Mouse (Mus musculus) lung, adult 2 months (tissue): ENCODE measurements around the gene Specc1. TPM values are rescaled to one million over a fixed set of nuclear protein-coding genes. Genes with fewer than 3 reads are reported as not detected.

Experiments
- DNase-seq: peaks from one replicate; pipeline ENCODE4 v3.0.0; 2022
- H3K4me1 ChIP-seq: fragments of 200-500 bp; 2 replicates; pipeline ENCODE4 v1.6.1; 2011; ENCODE audit warnings: low read length; ENCODE audit not compliant: control insufficient read depth, insufficient read depth
- H3K4me3 ChIP-seq: fragments of 200-500 bp; replicated peaks from 2 replicates; pipeline ENCODE3; 2011; ENCODE audit warnings: low read depth, mild to moderate bottlenecking, control low read depth, low read length; ENCODE audit errors: extremely low read depth
- CTCF ChIP-seq: fragments of 200-500 bp; IDR thresholded peaks from 2 replicates; pipeline ENCODE4 v1.5.1; 2011; ENCODE audit warnings: mild to moderate bottlenecking, low read length, control low read depth; ENCODE audit not compliant: insufficient read depth
- POLR2A ChIP-seq: fragments of 200-500 bp; IDR thresholded peaks from 2 replicates; pipeline ENCODE4 v1.6.1; 2011; ENCODE audit warnings: low read depth, mild to moderate bottlenecking, control low read depth, low read length, borderline replicate concordance; ENCODE audit errors: extremely low read depth
- WGBS: fragments of 180-500 bp; shearing (Covaris S2); methylation state at CpG from one replicate; pipeline ENCODE4 v1.1.7; 2018; 5-methylcytosine and 5-hydroxymethylcytosine counted together
- polyA plus RNA-seq: library from polyadenylated mRNA; depleted of rRNA; stranded (reverse); fragments of >200 nt; gene quantifications from 2 replicates; pipeline ENCODE4 v1.2.3, GENCODE M21; 2012

The Specc1 gene
- polyA plus RNA-seq, 1 experiment: 12.2 TPM

DNA sequence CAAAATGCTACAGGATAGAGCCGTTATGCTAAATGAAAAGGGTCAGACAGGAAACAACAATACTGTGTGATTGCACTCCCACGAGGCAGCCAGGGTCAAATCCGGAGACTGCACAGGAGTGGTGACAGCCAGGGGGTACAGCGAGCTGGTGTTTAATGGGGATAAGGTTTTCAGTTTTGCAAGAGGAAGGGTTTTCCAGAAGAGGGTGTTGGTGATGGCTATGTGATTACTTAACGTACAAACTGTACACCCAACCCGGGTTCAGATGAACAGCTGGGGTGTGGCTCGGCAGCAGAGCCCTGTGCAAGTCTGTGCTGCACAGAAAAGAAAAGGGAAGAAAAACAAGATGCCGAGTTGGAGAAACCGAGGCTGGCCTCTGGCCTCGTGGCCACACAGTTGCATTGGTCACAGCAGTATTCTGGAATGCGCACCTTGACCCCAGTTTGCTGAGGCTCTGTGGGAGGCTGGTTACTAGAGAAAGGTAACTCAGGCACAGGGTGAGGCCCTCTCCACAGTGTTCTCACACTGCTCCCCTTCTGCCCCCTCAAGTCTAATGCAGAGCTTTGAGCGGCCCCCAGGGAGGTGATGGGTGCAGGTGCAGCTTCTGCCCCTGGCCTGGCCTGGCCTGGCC, 284.2 kb downstream of the Specc1 start:
- 65% methylated on average over 12 of the region's 12 CpGs for WGBS
- DNase-seq: no peak
- no peak for TF ChIP-seq POLR2A
- Histone ChIP-seq H3K4me1 (no peaks in the 10 kb centered on the region), H3K4me3 (no peak overlapping the region)

DNA sequence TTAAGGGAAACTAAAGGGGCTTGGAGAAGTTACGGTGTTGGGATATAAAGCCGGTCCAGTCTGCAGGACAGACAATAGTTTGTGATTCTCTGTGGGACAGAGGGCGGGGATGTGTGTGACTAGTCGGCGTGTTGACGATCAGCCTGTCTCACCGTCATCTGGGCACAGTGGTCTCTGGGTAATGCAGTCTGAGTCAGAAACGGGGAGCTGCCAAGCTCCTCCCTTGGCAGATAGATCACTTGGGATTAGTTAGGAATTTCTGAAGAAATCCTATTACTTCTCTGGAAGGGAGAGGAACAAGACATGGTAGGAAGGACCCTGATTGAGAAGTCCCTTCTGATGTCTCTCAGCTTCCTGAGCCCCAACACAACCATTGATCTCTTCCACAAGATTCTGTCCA, 287.3 kb downstream of the Specc1 start:
- Histone ChIP-seq H3K4me1 (no peaks in the 10 kb centered on the region), H3K4me3 (no peak overlapping the region)
- no peak for TF ChIP-seq CTCF
- no peak for TF ChIP-seq POLR2A
- no peak for DNase-seq
- WGBS: 71% methylated on average over 8 of the region's 8 CpGs

DNA sequence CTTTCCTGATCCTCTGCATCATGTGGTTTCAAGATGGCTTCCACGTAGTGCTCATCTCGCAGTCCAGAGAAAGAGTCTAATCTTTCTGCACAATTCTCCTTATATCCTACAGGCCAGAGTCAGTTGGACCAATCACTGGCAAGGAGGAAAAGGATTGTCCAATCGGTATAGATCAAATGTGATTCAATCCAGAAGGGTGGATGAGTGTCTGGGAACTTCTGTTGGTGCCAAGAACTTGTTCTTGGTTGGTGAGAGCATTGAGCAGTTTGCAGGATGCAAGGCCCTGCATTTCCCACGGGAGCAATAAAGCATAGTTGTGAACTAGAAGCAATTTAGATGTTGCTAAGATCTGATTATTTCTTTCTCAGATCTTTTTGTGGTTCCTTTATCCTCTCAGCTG, 287.9 kb downstream of the Specc1 start:
- H3K4me1 ChIP-seq: peaks cover 3% of the 10 kb centered on the region; the same call in 1 of the 2 replicates
- DNase-seq: no peak
- TF ChIP-seq CTCF: no peak
- no peak for TF ChIP-seq POLR2A

DNA sequence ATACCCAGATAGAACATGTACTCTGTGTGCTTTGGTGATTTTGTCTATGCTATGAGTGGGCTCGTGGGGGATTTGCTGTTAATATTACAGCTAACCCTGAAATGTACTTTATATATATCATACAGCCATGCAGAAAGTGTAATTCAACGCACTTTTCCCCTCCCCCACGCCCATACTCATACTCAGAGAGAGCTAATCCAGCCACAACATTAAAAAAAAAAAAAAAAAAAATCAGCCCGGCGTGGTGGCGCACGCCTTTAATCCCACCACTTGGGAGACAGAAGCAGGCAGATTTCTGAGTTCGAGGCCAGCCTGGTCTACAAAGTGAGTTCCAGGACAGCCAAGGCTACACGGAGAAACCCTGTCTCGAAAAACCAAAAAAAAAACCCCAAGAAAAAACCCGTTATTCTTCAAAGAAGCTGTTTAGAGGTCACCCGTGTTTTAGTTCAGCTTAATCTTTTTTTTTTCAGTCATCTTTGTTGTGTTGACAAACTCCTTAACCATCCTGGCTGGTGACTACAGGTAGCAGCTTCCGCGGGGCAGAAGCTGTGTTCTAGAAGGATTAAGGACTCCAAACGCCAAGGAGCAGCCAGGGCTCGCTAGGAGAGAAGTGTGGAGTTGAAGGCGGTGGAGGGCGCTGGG, 291.3 kb downstream of the Specc1 start:
- 30% methylated on average over 18 of the region's 18 CpGs for WGBS

More for the DNA sequence above, 287.9 kb downstream of the Specc1 start:
- no peak overlapping the region for H3K4me3 ChIP-seq
- 86% methylated on average over 4 of the region's 4 CpGs for WGBS

DNA sequence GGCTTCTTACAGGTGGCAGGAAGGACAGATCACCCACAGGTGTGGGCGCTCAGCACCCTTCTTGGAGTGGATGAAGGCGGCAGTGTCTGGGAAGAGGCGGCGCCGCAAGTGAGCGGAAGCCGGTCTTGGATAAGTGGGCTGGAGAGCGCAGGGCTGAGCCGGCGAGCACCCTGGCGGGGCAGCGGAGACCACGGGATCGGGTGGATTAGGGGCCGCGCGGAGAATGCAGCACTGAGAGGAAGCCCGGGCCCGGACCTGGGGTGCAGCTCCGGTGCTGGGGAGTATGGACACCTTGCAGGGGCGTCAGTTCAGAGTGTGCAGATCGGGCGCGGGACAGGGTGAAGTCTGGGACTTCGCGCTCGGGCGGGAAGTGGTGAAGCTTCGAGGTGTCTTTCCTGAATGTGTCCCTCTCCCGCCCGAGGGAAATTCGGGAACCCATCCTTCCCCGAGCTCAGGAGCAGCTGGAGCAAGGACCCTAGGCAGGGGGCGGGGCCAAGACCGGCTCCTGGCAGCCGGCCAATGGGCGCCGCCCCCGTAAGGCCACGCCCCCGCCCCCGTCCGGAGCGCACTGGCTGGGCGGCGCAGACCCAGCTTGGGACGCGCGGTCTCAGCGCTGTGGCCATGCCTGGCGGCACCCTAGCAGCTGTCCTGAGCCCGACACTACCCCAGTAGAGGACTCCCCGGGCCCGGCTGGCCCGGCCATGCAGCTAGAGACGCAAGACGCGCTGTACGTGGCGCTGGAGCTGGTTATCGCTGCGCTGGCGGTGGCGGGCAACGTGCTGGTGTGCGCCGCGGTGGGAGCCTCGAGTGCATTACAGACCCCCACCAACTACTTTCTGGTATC, 292.1 kb downstream of the Specc1 start, which contains the start of gene Adora2b:
TSS of gene Adora2b (plus strand) at position 584 of the 844 bp plus-strand sequence.
- DNase-seq: peak; percentile 73
- Histone ChIP-seq H3K4me1 (peaks cover 3% of the 10 kb centered on the region; the same call in 1 of the 2 replicates), H3K4me3 (peak within 1 kb of the TSS; percentile 71)
- under 1% methylated on average over 68 of the region's 69 CpGs for WGBS
- no peak for TF ChIP-seq CTCF
- TF ChIP-seq POLR2A: peak; percentile 48; the same call in 1 of the 2 replicates

More for the DNA sequence above, 291.3 kb downstream of the Specc1 start:
- DNase-seq: no peak
- H3K4me3 ChIP-seq: peak overlapping the region; percentile 71
- H3K4me1 ChIP-seq: peaks cover 3% of the 10 kb centered on the region; the same call in 1 of the 2 replicates
- TF ChIP-seq CTCF (no peak), POLR2A (no peak)

DNA sequence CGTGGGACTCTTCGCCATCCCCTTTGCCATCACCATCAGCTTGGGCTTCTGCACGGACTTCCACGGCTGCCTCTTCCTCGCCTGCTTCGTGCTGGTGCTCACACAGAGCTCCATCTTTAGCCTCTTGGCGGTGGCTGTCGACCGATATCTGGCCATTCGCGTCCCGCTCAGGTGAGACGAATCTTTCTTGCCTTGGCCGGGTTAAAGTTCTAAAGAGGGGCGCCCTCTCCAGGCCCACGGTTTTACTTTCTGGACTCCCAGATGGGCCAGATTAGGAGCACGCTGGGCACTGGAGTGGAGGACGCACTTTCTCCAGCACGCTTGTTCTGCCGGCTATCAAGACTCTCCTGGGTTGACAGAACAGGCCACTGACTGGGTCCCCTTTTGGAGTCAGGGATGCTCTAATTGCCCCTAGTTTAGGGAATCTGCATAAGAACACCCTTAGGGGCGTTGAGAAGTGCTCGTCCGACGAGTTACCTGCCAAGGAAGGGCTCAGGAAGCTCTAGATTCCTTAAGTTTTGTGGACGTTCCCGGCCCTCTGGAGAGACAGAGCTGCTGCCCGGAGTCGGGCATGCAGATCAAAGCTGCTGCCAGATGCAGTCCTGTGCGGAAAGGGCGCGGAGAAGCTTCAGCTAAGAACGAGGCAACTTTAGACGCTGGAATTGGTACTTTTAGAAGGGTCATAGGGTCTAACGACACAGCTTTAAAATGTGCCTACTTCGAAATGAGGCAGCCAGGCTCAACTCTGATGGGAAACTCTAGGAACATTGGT, 292.9 kb downstream of the Specc1 start:
- Histone ChIP-seq H3K4me1 (peaks cover 3% of the 10 kb centered on the region; the same call in 1 of the 2 replicates), H3K4me3 (peak overlapping the region; percentile 71)
- WGBS: 5% methylated on average over 35 of the region's 35 CpGs
- TF ChIP-seq POLR2A: no peak
- TF ChIP-seq CTCF: no peak
- DNase-seq: peak; percentile 64

DNA sequence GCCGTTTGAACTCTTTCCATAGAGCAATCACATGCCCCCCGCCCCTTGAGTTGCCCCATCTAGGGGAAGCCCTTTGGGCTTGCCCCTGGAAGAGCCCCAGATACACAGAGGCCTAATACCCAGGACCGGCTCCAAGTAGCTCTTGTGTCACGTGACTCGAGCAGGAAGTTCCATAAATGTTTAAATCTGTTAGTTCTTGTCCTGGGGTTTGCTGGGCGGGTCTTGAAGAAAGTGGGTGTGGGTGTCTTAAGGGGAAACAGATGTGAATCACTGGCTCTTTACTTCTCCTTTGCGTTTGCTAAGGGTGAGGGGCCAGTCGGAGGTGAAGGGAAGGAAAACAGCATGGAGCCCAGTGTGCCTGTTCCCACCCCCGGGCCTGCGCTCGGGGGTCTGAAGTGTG, 294.5 kb downstream of the Specc1 start:
- 38% methylated on average over 11 of the region's 11 CpGs for WGBS

DNA sequence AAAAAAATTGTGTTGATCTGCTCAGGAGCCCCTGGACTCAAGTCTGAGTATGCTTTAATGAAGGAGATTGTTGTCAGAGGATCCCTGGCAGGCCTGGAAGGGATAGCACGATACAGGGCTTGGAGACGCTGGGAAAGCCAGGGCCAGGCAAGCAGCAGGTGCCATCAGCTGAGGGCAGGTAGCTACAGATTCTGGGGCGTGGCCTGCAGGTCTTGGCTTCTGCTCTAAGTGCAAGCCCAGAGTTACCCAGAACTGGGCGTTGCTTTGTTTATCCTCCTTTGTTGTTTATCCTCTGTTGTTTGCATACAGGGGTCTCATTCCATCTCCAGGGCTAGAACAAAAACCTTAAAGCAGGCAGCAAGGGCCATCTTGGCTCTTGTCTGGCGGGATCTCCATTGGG, 296.8 kb downstream of the Specc1 start:
- WGBS: 72% methylated on average over 5 of the region's 5 CpGs
- peaks cover 3% of the 10 kb centered on the region; the same call in 1 of the 2 replicates for H3K4me1 ChIP-seq
- no peak overlapping the region for H3K4me3 ChIP-seq
- TF ChIP-seq POLR2A (no peak), CTCF (no peak)
- no peak for DNase-seq

More for the DNA sequence above, 294.5 kb downstream of the Specc1 start:
- H3K4me1 ChIP-seq: peaks cover 3% of the 10 kb centered on the region; the same call in 1 of the 2 replicates
- peak overlapping the region; percentile 6 for H3K4me3 ChIP-seq
- no peak for TF ChIP-seq CTCF
- TF ChIP-seq POLR2A: no peak
- peak; percentile 42 for DNase-seq

DNA sequence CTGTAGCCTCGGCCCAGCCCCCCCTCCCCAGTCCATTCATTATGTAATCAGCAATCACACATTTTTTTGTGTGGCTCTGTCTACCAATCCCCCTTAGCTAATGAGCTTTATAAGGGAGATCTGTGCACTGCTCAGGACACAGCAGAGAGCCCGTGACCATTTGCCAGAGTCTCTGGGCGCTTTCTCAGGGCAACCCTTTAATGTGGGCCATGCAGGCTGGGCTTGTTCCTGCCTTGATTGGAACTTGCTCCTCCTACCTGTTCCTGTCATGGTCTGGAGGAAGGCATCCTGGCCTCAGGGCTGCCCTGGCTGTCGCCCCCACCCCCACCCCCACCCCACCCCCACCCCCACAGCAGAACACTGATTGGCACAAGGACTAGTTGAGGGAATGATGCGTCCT, 302.7 kb downstream of the Specc1 start:
- Histone ChIP-seq H3K4me1 (0 out of 2 replicates have a peak, but pooled peaks cover 3% of the 10 kb centered on the region), H3K4me3 (no peak overlapping the region)
- WGBS: 58% methylated on average over 5 of the region's 5 CpGs
- no peak for DNase-seq
- TF ChIP-seq POLR2A: no peak
- TF ChIP-seq CTCF: no peak
